Mouse (Mus musculus): Measurements from ENCODE around the gene Ipcef1. TPM values are rescaled to one million over a fixed set of nuclear protein-coding genes. Genes with fewer than 3 reads are reported as not detected.
"Not testable (repeated sequence)": the region's sequence is repeated elsewhere in the genome, so short reads cannot be mapped to it uniquely, and the experiment has no call there.

Gene Ipcef1
- polyA plus RNA-seq, 1 experiment from 2014 or later = 1.4 TPM

- Histone ChIP-seq H3K36me3 (no peaks in the 10 kb centered on the region), H3K4me1 (no peaks in the 10 kb centered on the region), H3K4me2 (replicated peaks) (no peak overlapping the region), H3K9me3 (no peaks in the 10 kb centered on the region), H3K4me3 (no peak overlapping the region), H3K9ac (replicated peaks) (no peak overlapping the region), H3K27ac (replicated peaks) (no peak overlapping the region), H3K27me3 (no peaks in the 10 kb centered on the region)
- 86% methylated on average over 3 of the region's 3 CpGs for WGBS
- ATAC-seq (replicated peaks) = no peak
Observed at GRCm38 (mm10) chr10:6896659-6897303, 155.5 kb downstream of the Ipcef1 start.

- no peak overlapping the region for H3K4me3 ChIP-seq
- H3K4me1 ChIP-seq = no peaks in the 10 kb centered on the region
- H3K36me3 ChIP-seq = no peaks in the 10 kb centered on the region
- 64% methylated on average over 3 of the region's 3 CpGs for WGBS
- no peak overlapping the region for H3K27ac ChIP-seq (replicated peaks)
- no peak overlapping the region for H3K4me2 ChIP-seq (replicated peaks)
- no peaks in the 10 kb centered on the region for H3K9me3 ChIP-seq
- no peak overlapping the region for H3K9ac ChIP-seq (replicated peaks)
- no peak for ATAC-seq (replicated peaks)
- H3K27me3 ChIP-seq = no peaks in the 10 kb centered on the region
Observed at GRCm38 (mm10) chr10:6895796-6896195, 156.5 kb downstream of the Ipcef1 start.

- H3K27me3 ChIP-seq = no peaks in the 10 kb centered on the region
- no peak overlapping the region for H3K27ac ChIP-seq (replicated peaks)
- WGBS = 83% methylated on average over 5 of the region's 5 CpGs
- no peaks in the 10 kb centered on the region for H3K9me3 ChIP-seq
- no peak for ATAC-seq (replicated peaks)
- H3K4me3 ChIP-seq = no peak overlapping the region
- no peak overlapping the region for H3K4me2 ChIP-seq (replicated peaks)
- H3K9ac ChIP-seq (replicated peaks) = no peak overlapping the region
- H3K36me3 ChIP-seq = no peaks in the 10 kb centered on the region
- no peaks in the 10 kb centered on the region for H3K4me1 ChIP-seq
Observed at GRCm38 (mm10) chr10:6890348-6891009, 161.8 kb downstream of the Ipcef1 start.

- H3K36me3 ChIP-seq = no peaks in the 10 kb centered on the region
- no peak overlapping the region for H3K4me2 ChIP-seq (replicated peaks)
- no peaks in the 10 kb centered on the region for H3K9me3 ChIP-seq
- H3K4me3 ChIP-seq = no peak overlapping the region
- WGBS = 52% methylated on average over 5 of the region's 5 CpGs
- H3K9ac ChIP-seq (replicated peaks) = no peak overlapping the region
- H3K27ac ChIP-seq (replicated peaks) = no peak overlapping the region
- H3K27me3 ChIP-seq = no peaks in the 10 kb centered on the region
- ATAC-seq (replicated peaks) = no peak
- no peaks in the 10 kb centered on the region for H3K4me1 ChIP-seq
Observed at GRCm38 (mm10) chr10:6889640-6890245, 162.5 kb downstream of the Ipcef1 start.

- H3K4me3 ChIP-seq = no peak overlapping the region
- WGBS = 0% methylated on average over 1 of the region's 1 CpGs
- H3K36me3 ChIP-seq = no peaks in the 10 kb centered on the region
- no peaks in the 10 kb centered on the region for H3K4me1 ChIP-seq
- no peaks in the 10 kb centered on the region for H3K27me3 ChIP-seq
- no peak overlapping the region for H3K27ac ChIP-seq (replicated peaks)
- ATAC-seq (replicated peaks) = no peak
- no peak overlapping the region for H3K4me2 ChIP-seq (replicated peaks)
- no peaks in the 10 kb centered on the region for H3K9me3 ChIP-seq
- no peak overlapping the region for H3K9ac ChIP-seq (replicated peaks)
Observed at GRCm38 (mm10) chr10:6885460-6885859, 166.8 kb downstream of the Ipcef1 start.

- H3K9ac ChIP-seq (replicated peaks); ATAC-seq (replicated peaks); H3K4me2 ChIP-seq (replicated peaks); H3K27ac ChIP-seq (replicated peaks); H3K4me3 ChIP-seq; H3K36me3 ChIP-seq; H3K4me1 ChIP-seq; H3K9me3 ChIP-seq; H3K27me3 ChIP-seq: not testable (repeated sequence)
- 100% methylated on average over 1 of the region's 1 CpGs for WGBS
Observed at GRCm38 (mm10) chr10:6882041-6882440, 170.2 kb downstream of the Ipcef1 start.

GRCm38 (mm10) chr10:6878276-6878881 is 173.9 kb downstream of the Ipcef1 start:
- Histone ChIP-seq H3K27me3 (no peaks in the 10 kb centered on the region), H3K9ac (replicated peaks) (no peak overlapping the region), H3K36me3 (no peaks in the 10 kb centered on the region), H3K4me3 (no peak overlapping the region), H3K27ac (replicated peaks) (no peak overlapping the region), H3K4me1 (no peaks in the 10 kb centered on the region), H3K9me3 (no peaks in the 10 kb centered on the region), H3K4me2 (replicated peaks) (no peak overlapping the region)
- no peak for ATAC-seq (replicated peaks)
- WGBS = 94% methylated on average over 2 of the region's 2 CpGs

GRCm38 (mm10) chr10:6873917-6874316 is 178.4 kb downstream of the Ipcef1 start:
- H3K27ac ChIP-seq (replicated peaks) = no peak overlapping the region
- H3K36me3 ChIP-seq = no peaks in the 10 kb centered on the region
- 95% methylated on average over 1 of the region's 1 CpGs for WGBS
- 0 out of 2 replicates have a peak, but pooled peaks cover 4% of the 10 kb centered on the region for H3K9me3 ChIP-seq
- no peak for ATAC-seq (replicated peaks)
- H3K4me2 ChIP-seq (replicated peaks) = no peak overlapping the region
- no peak overlapping the region for H3K4me3 ChIP-seq
- H3K27me3 ChIP-seq = no peaks in the 10 kb centered on the region
- H3K4me1 ChIP-seq = no peaks in the 10 kb centered on the region
- no peak overlapping the region for H3K9ac ChIP-seq (replicated peaks)

- Histone ChIP-seq H3K27me3 (no peaks in the 10 kb centered on the region), H3K27ac (replicated peaks) (peak overlapping the region; percentile 34), H3K36me3 (no peaks in the 10 kb centered on the region), H3K4me2 (replicated peaks) (no peak overlapping the region), H3K9me3 (0 out of 2 replicates have a peak, but pooled peaks cover 6% of the 10 kb centered on the region), H3K4me3 (no peak overlapping the region), H3K9ac (replicated peaks) (no peak overlapping the region), H3K4me1 (no peaks in the 10 kb centered on the region)
- 59% methylated on average over 7 of the region's 7 CpGs for WGBS
- peak; percentile 64 for ATAC-seq (replicated peaks)
Observed at GRCm38 (mm10) chr10:6871418-6872072, 180.7 kb downstream of the Ipcef1 start.

GRCm38 (mm10) chr10:6855812-6856211 is 196.5 kb downstream of the Ipcef1 start:
- no peak overlapping the region for H3K9ac ChIP-seq (replicated peaks)
- WGBS = 38% methylated on average over 3 of the region's 3 CpGs
- H3K27ac ChIP-seq (replicated peaks) = no peak overlapping the region
- no peaks in the 10 kb centered on the region for H3K9me3 ChIP-seq
- no peak overlapping the region for H3K4me3 ChIP-seq
- no peak overlapping the region for H3K4me2 ChIP-seq (replicated peaks)
- H3K27me3 ChIP-seq = no peaks in the 10 kb centered on the region
- no peaks in the 10 kb centered on the region for H3K4me1 ChIP-seq
- no peak; the same call in 1 of the 2 replicates for ATAC-seq (replicated peaks)
- no peaks in the 10 kb centered on the region for H3K36me3 ChIP-seq

- 38% methylated on average over 2 of the region's 2 CpGs for WGBS
- no peak overlapping the region for H3K9ac ChIP-seq (replicated peaks)
- H3K4me3 ChIP-seq = no peak overlapping the region
- no peaks in the 10 kb centered on the region for H3K27me3 ChIP-seq
- H3K4me2 ChIP-seq (replicated peaks) = no peak overlapping the region
- no peak overlapping the region for H3K27ac ChIP-seq (replicated peaks)
- no peaks in the 10 kb centered on the region for H3K36me3 ChIP-seq
- ATAC-seq (replicated peaks) = no peak
- no peaks in the 10 kb centered on the region for H3K4me1 ChIP-seq
- no peaks in the 10 kb centered on the region for H3K9me3 ChIP-seq
Observed at GRCm38 (mm10) chr10:6848834-6849233, 203.4 kb downstream of the Ipcef1 start.

Measured in forebrain, embryonic 15.5 days (tissue).